Mouse (Mus musculus): ENCODE results near the gene A430078G23Rik.

GRCm38 (mm10) chr8:3352715-3353114, 500 bp upstream of the A430078G23Rik start:
- TF ChIP-seq MYC (IDR thresholded peaks at IDR 0.05; ENCODE audit: low read depth, low read length) = no peak
- TF ChIP-seq TBP (IDR thresholded peaks at IDR 0.05; ENCODE audit: low read depth, low read length) = no peak
- no peak for TF ChIP-seq CHD2 (IDR thresholded peaks at IDR 0.05; ENCODE audit: low read length)
- TF ChIP-seq POLR2A (IDR thresholded peaks at IDR 0.05; ENCODE audit: control insufficient read depth in 1 of 2, insufficient read depth in 1 of 2, low read depth in 1 of 2, low read length in 2 of 2, poor library complexity in 1 of 2) = no peak
- no peak for TF ChIP-seq BHLHE40 (IDR thresholded peaks at IDR 0.05; ENCODE audit: borderline replicate concordance, low read depth, low read length)
- no peak for TF ChIP-seq KAT2A (conservative IDR thresholded peaks at IDR 0.05; ENCODE audit: low read depth, low read length)
- no peak for TF ChIP-seq SMC3 (IDR thresholded peaks at IDR 0.05; ENCODE audit: low read depth, low read length)
- TF ChIP-seq E2F4 (IDR thresholded peaks at IDR 0.05; ENCODE audit: borderline replicate concordance, low read depth, low read length) = no peak
- TF ChIP-seq CTCF (IDR thresholded peaks at IDR 0.05 in 2 of 3, conservative IDR thresholded peaks at IDR 0.05 in 1 of 3; ENCODE audit: control insufficient read depth in 1 of 3, insufficient read depth in 1 of 3, low read depth in 2 of 3, low read length in 3 of 3, poor library complexity in 1 of 3, severe bottlenecking in 1 of 3) = no peak
